Mouse (Mus musculus) bone marrow, adult 2 months (tissue): ENCODE data around the gene Sox8.

Experiments used
- CTCF ChIP-seq: fragments of 200-500 bp; IDR thresholded peaks from 2 replicates; pipeline ENCODE4 v1.5.1; 2011; ENCODE audit warnings: low read length, control low read depth; ENCODE audit not compliant: control insufficient read depth, insufficient read depth
- POLR2A ChIP-seq: fragments of 200-500 bp; IDR thresholded peaks from 2 replicates; pipeline ENCODE4 v1.6.1; 2011; ENCODE audit warnings: low read depth, mild to moderate bottlenecking, control low read depth, low read length, borderline replicate concordance; ENCODE audit not compliant: control insufficient read depth

DNA sequence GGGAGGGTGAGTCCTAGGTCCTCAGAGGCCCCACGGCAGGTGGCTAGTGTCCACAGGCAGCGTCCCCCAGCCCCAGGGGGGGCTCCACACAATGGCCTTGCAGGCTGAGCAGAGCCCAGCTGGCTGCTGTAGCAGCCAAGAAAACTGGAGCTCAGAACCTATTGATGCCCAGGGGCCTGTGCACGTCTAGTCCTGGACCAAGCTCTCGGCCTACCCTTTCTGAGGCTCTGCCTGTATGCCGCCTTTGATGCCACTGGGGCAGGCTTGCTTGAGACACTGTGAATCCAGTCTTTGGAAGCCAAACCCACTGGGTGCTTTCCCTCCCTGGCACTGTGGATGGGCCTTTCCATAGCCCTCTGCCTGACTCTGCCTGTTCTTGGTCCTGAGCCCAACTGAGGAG is 51.0 kb downstream of the Sox8 start:
- TF ChIP-seq CTCF (no peak), POLR2A (no peak)
